Mouse (Mus musculus) kidney, adult 2 months (tissue): ENCODE measurements around the gene Wdr49.

ENCODE experiments used
- CTCF ChIP-seq: fragments of 200-500 bp; conservative IDR thresholded peaks from 2 replicates; pipeline ENCODE4 v1.5.1; 2011; ENCODE audit warnings: low read depth, mild to moderate bottlenecking, control low read depth, low read length, moderate library complexity, mixed read lengths; ENCODE audit not compliant: insufficient read depth, insufficient read length
- POLR2A ChIP-seq: fragments of 200-500 bp; IDR thresholded peaks from one replicate; pipeline ENCODE4 v1.6.1; 2011; ENCODE audit warnings: low read depth, low read length, control low read depth

DNA sequence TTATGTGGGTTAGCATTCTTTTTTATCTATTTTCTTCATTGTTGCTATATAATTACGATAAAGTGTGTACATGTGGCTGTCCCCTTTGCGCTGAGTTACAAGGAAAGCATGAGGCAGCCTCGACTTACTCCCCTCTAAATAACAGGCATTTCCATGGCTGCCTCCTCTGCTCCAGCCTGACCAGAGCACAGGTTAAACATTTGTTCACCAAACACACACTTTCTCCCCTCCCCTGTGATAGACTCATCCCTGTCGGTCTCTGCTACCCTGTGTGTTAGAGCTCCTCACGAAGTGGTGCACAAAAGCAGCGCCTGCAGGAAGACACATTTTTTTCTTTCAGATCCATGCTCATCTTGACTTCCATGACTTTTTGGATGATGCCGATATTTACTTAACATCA is 7.3 kb downstream of the Wdr49 start:
- TF ChIP-seq CTCF (no peak), POLR2A (no peak)
